Mouse (Mus musculus) C2C12 (cell line): Measurements from ENCODE around the gene Ifitm10.

Source experiments
- CEBPB ChIP-seq: IDR thresholded peaks from one replicate; pipeline ENCODE4 v1.6.1; 2011; ENCODE audit warnings: low read depth, mild to moderate bottlenecking, control low read depth, moderate library complexity
- CTCF ChIP-seq: IDR thresholded peaks from one replicate; pipeline ENCODE4 v1.5.1; 2011; ENCODE audit not compliant: control insufficient read depth, insufficient read depth, insufficient read length
- FOSL1 ChIP-seq: IDR thresholded peaks from one replicate; pipeline ENCODE4 v1.8.0; 2011; ENCODE audit warnings: mild to moderate bottlenecking, low read length; ENCODE audit not compliant: poor library complexity, insufficient read depth, severe bottlenecking
- MAX ChIP-seq: IDR thresholded peaks from one replicate; pipeline ENCODE4 v1.6.1; 2011; ENCODE audit warnings: mild to moderate bottlenecking, control low read depth
- MYOD1 ChIP-seq: IDR thresholded peaks from one replicate; pipeline ENCODE4 v1.6.1; 2011; ENCODE audit warnings: low read depth; ENCODE audit not compliant: control insufficient read depth, insufficient read length
- MYOG ChIP-seq: IDR thresholded peaks from one replicate; pipeline ENCODE4 v1.6.1; 2011; ENCODE audit not compliant: control insufficient read depth, insufficient read length; ENCODE audit errors: extremely low read depth
- USF1 ChIP-seq: IDR thresholded peaks from one replicate; pipeline ENCODE4 v1.6.1; 2011; ENCODE audit warnings: low read depth, mild to moderate bottlenecking, control low read depth, moderate library complexity

- TF ChIP-seq CTCF (no peak), MYOD1 (no peak), USF1 (no peak), CEBPB (no peak), MAX (no peak), FOSL1 (no peak), MYOG (no peak)
These were observed 16.0 kb downstream of the Ifitm10 start for GRCm38 (mm10) chr7:142357566-142357965.
